Mouse (Mus musculus) Patski (cell line): ENCODE data around the gene Capzb. TPM values are rescaled to one million over a fixed set of nuclear protein-coding genes. Genes with fewer than 3 reads are reported as not detected.

ENCODE experiments used
- ATAC-seq: fragments of 100-300 bp; one replicate; pipeline ENCODE4 v1.8.0; 2021
- CTCF ChIA-PET: fragments of 350-600 bp; sonication (Branson Sonifier 250); formaldehyde crosslinking; loops from one replicate; lab custom pipeline; 2022; ENCODE audit warnings: inconsistent platforms; lab: Charles Lee
- POLR2A ChIA-PET: fragments of 350-600 bp; sonication (Branson Sonifier 250); formaldehyde crosslinking; loops from one replicate; lab custom pipeline; 2022; ENCODE audit warnings: antibody characterized with exemption, inconsistent platforms; lab: Charles Lee
- DNase-seq: peaks from one replicate; pipeline ENCODE4 v3.0.0-alpha.2; 2011; ENCODE audit warnings: low read depth, low spot score
- H3K27me3 ChIP-seq: fragments of 371-371 bp; one replicate; pipeline ENCODE4 v1.5.1; 2021
- CTCF ChIP-seq: fragments of 100-300 bp; IDR thresholded peaks from one replicate; pipeline ENCODE4 v1.5.1; 2021
- in situ Hi-C: fragments of 300-500 bp; cut with MboI; formaldehyde crosslinking; loops from 3 replicates; pipeline ENCODE4 v1.11.1; 2018; ENCODE audit warnings: low pct_unique_long_range_greater_than_20kb, mixed read lengths
- polyA plus RNA-seq: library from polyadenylated mRNA; unstranded; gene quantifications from one replicate; pipeline ENCODE4 v1.2.3, GENCODE M21; 2021

Capzb gene
- polyA plus RNA-seq, 1 experiment from 2014 or later, result 305 TPM

- no peak for DNase-seq
- in situ Hi-C loops, result no loop called here
- TF ChIP-seq CTCF, result no peak
- no peak for ATAC-seq
- POLR2A ChIA-PET, result no interaction called here
- CTCF ChIA-PET, result no interaction called here
- H3K27me3 ChIP-seq, result no peaks in the 10 kb centered on the region
Measured at GRCm38 (mm10) chr4:139196949-139197348, 4.2 kb downstream of the Capzb start.

GRCm38 (mm10) chr4:139197453-139197852, 4.8 kb downstream of the Capzb start:
- ATAC-seq (no peak), DNase-seq (no peak)
- ChIA-PET CTCF (no interaction called here), POLR2A (no interaction called here)
- TF ChIP-seq CTCF, result no peak
- no peaks in the 10 kb centered on the region for H3K27me3 ChIP-seq
- in situ Hi-C loops, result no loop called here

- no peaks in the 10 kb centered on the region for H3K27me3 ChIP-seq
- ATAC-seq (no peak), DNase-seq (no peak)
- POLR2A ChIA-PET, result no interaction called here
- in situ Hi-C loops, result no loop called here
- CTCF ChIA-PET, result no interaction called here
- TF ChIP-seq CTCF, result no peak
Measured at GRCm38 (mm10) chr4:139198004-139198689, 5.4 kb downstream of the Capzb start.

GRCm38 (mm10) chr4:139199126-139199525, 6.4 kb downstream of the Capzb start:
- ATAC-seq (no peak), DNase-seq (no peak)
- ChIA-PET CTCF (no interaction called here), POLR2A (no interaction called here)
- no peak for TF ChIP-seq CTCF
- in situ Hi-C loops, result no loop called here
- H3K27me3 ChIP-seq, result no peaks in the 10 kb centered on the region

GRCm38 (mm10) chr4:139199703-139200340, 7.1 kb downstream of the Capzb start:
- POLR2A ChIA-PET, result no interaction called here
- no peak for ATAC-seq
- in situ Hi-C loops, result loop anchor here (10.0 kb wide), 1 partner anchor 55 kb away; no protein-coding TSS in a partner anchor
- CTCF ChIA-PET, result interaction anchor here (1.0 kb wide), 1 partner anchor 111 kb away, joined by 3 read pairs; no protein-coding TSS in a partner anchor
- no peak for TF ChIP-seq CTCF
- H3K27me3 ChIP-seq, result no peaks in the 10 kb centered on the region
- no peak for DNase-seq

GRCm38 (mm10) chr4:139200946-139201345, 8.2 kb downstream of the Capzb start:
- ChIA-PET POLR2A (interaction anchor here (0.6 kb wide), 1 partner anchor 326 kb away, joined by 4 read pairs; no protein-coding TSS in a partner anchor), CTCF (no interaction called here)
- ATAC-seq (no peak), DNase-seq (no peak)
- TF ChIP-seq CTCF, result no peak
- in situ Hi-C loops, result loop anchor here (10.0 kb wide), 1 partner anchor 54 kb away; no protein-coding TSS in a partner anchor
- H3K27me3 ChIP-seq, result no peaks in the 10 kb centered on the region

GRCm38 (mm10) chr4:139202556-139202955, 9.9 kb downstream of the Capzb start:
- DNase-seq, result no peak
- no peak for TF ChIP-seq CTCF
- H3K27me3 ChIP-seq, result no peaks in the 10 kb centered on the region
- in situ Hi-C loops, result loop anchor here (10.0 kb wide), 1 partner anchor 52 kb away; no protein-coding TSS in a partner anchor
- POLR2A ChIA-PET, result interaction anchor here (1.0 to 1.8 kb wide), 3 partner anchors 15 to 82 kb away, joined by 3 to 4 read pairs (median 3); no protein-coding TSS in a partner anchor
- CTCF ChIA-PET, result interaction anchor here (0.7 to 0.8 kb wide), 2 partner anchors 10 to 30 kb away, joined by 3 read pairs; partner anchors contain the start of gene Capzb
- no peak for ATAC-seq

- DNase-seq (no peak), ATAC-seq (peak; percentile 23)
- H3K27me3 ChIP-seq, result no peaks in the 10 kb centered on the region
- no peak for TF ChIP-seq CTCF
- in situ Hi-C loops, result loop anchor here (10.0 kb wide), 1 partner anchor 51 kb away; no protein-coding TSS in a partner anchor
- POLR2A ChIA-PET, result interaction anchor here (1.0 to 1.8 kb wide), 3 partner anchors 14 to 81 kb away, joined by 3 to 4 read pairs (median 3); no protein-coding TSS in a partner anchor
- CTCF ChIA-PET, result interaction anchor here (0.7 to 1.1 kb wide), 3 partner anchors 11 to 29 kb away, joined by 3 read pairs; partner anchors contain the start of gene Capzb
Measured at GRCm38 (mm10) chr4:139203381-139203780, 10.7 kb downstream of the Capzb start.

- no peaks in the 10 kb centered on the region for H3K27me3 ChIP-seq
- in situ Hi-C loops, result loop anchor here (10.0 kb wide), 1 partner anchor 49 kb away; no protein-coding TSS in a partner anchor
- ATAC-seq, result no peak
- DNase-seq, result no peak
- CTCF ChIA-PET, result interaction anchor here (1.1 kb wide), 1 partner anchor 14 kb away, joined by 4 read pairs; no protein-coding TSS in a partner anchor
- POLR2A ChIA-PET, result no interaction called here
- TF ChIP-seq CTCF, result no peak
Measured at GRCm38 (mm10) chr4:139205842-139206241, 13.1 kb downstream of the Capzb start.

GRCm38 (mm10) chr4:139206353-139207045, 13.8 kb downstream of the Capzb start:
- in situ Hi-C loops, result loop anchor here (10.0 kb wide), 1 partner anchor 48 kb away; no protein-coding TSS in a partner anchor
- ATAC-seq (no peak), DNase-seq (no peak)
- CTCF ChIA-PET, result interaction anchor here (0.7 to 1.1 kb wide), 2 partner anchors 10 to 14 kb away, joined by 3 to 4 read pairs; no protein-coding TSS in a partner anchor
- POLR2A ChIA-PET, result no interaction called here
- no peak for TF ChIP-seq CTCF
- H3K27me3 ChIP-seq, result no peaks in the 10 kb centered on the region
